Mouse (Mus musculus): Measurements from ENCODE around the gene Nacad. TPM values are rescaled to one million over a fixed set of nuclear protein-coding genes. Genes with fewer than 3 reads are reported as not detected.

Nacad gene
- polyA plus RNA-seq, 1 experiment from 2014 or later = 78.2 TPM

DNA sequence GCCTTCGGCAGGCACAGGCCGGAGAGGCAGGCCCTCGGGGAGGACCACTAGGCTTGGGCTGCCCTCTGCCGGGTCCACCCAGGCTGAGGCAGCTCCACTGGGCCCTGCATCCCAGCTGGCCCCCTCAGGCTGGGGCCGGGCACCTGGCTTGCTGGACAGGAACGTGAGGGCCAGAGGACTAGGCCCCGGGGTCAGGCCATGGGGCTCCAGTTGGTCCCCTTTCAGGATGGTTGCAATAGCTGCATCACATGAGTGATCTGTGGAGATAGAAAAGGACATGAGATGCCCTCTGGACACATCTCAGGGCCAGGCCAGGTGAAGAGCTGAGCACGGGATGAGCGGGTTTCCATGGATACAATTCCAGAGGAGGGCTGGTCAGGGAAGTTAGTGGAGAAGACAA lies 3.2 kb downstream of the Nacad start:
- H3K27ac ChIP-seq (replicated peaks) = 0 out of 2 replicates have a peak overlapping the region, but pooled peaks have one; percentile 9
- no peaks in the 10 kb centered on the region for H3K27me3 ChIP-seq (replicated peaks)
- H3K4me2 ChIP-seq = peak overlapping the region; percentile 89
- 79% methylated on average over 9 of the region's 9 CpGs for WGBS
- H3K4me1 ChIP-seq = peaks cover 93% of the 10 kb centered on the region
- H3K9ac ChIP-seq (replicated peaks) = 0 out of 2 replicates have a peak overlapping the region, but pooled peaks have one; percentile 17
- no peaks in the 10 kb centered on the region for H3K9me3 ChIP-seq (replicated peaks)
- no peak overlapping the region for H3K4me3 ChIP-seq (replicated peaks)
- H3K36me3 ChIP-seq = peaks cover 29% of the 10 kb centered on the region
- ATAC-seq (ENCODE audit: low FRiP score) = no peak

DNA sequence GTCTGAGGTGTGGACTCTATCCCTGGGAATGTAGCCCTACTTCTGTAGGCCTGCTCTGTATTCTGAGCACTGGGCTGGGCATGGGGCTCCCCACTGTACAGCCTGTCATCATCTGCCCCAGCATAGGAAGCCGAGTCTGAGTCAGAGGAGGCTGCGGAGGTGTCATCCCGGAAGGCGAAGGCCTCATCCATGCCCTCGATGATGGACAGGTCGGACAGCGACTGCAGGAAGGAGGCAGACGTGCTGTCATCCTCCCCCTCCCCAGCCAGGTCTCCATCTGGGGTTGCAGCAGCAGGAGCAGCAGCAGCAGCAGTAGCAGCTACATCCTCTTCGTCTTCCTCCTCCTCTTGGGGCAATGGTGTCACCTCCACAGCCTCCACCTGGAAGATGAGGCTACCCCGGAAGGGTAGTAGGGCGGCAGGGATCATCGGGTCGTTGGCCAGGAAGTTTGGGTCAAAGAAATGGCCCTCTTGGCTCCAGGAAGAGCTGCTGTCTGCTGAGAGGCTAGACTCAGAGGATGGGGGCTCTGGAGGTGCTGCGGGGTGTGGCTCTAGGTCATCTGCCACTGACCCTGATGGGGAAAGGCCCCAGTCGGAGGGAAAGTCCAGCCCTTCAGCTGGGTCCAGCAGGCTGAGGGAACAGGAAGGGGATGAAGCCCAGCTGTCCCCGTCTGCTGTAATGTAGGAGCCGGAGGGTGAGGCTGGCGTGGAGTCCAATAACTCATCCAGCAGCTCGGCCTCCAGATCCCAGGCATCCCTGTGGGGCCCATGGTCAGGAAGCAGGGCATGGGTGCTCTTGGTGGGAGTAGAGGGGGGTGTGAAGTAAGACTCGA lies 4.0 kb downstream of the Nacad start:
- Histone ChIP-seq H3K27ac (replicated peaks) (0 out of 2 replicates have a peak overlapping the region, but pooled peaks have one; percentile 9), H3K9me3 (replicated peaks) (no peaks in the 10 kb centered on the region), H3K27me3 (replicated peaks) (no peaks in the 10 kb centered on the region), H3K4me2 (peak overlapping the region; percentile 89), H3K36me3 (peaks cover 37% of the 10 kb centered on the region), H3K9ac (replicated peaks) (no peak overlapping the region), H3K4me1 (peaks cover 91% of the 10 kb centered on the region), H3K4me3 (replicated peaks) (no peak overlapping the region)
- 79% methylated on average over 20 of the region's 20 CpGs for WGBS
- no peak for ATAC-seq (ENCODE audit: low FRiP score)

DNA sequence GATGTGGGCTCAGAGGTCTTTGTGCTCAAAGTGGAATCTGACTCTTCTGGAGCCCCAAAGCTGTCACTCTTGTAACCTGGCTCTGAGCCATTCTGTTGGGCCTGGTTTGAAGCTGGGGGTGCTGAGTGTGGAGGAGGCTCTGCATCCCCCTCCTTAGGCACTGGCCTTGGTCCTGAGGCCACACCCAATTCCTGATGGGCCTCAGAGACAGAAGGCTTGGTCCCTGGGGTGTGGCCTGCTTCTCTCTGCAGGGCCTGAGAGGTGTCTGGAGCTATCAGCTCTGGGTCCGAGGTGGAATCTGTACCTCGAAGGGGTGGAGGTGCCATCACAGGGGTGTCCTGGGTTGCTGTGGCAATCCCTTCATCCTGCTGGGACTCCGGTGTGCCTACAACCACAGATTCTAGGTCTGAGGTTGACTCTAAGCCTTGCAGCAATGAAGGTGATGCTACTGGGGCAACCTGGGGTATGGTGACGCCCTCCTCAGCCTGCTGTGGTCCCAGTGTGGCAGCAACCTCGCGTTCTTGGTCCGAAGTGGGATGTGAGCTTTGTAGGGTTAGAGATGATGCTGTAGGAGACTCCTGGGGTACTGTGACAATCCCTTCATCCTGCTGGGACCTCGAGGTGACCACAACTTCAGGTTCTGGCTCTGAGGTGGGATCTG lies 5.4 kb downstream of the Nacad start:
- H3K4me3 ChIP-seq (replicated peaks) = no peak overlapping the region
- H3K9me3 ChIP-seq (replicated peaks) = no peaks in the 10 kb centered on the region
- peaks cover 79% of the 10 kb centered on the region for H3K4me1 ChIP-seq
- no peak overlapping the region for H3K9ac ChIP-seq (replicated peaks)
- H3K4me2 ChIP-seq = no peak overlapping the region
- no peaks in the 10 kb centered on the region for H3K27me3 ChIP-seq (replicated peaks)
- ATAC-seq (ENCODE audit: low FRiP score) = no peak
- 88% methylated on average over 8 of the region's 8 CpGs for WGBS
- peak overlapping the region; percentile 81; the same call in 1 of the 2 replicates for H3K27ac ChIP-seq (replicated peaks)
- H3K36me3 ChIP-seq = peaks cover 51% of the 10 kb centered on the region

DNA sequence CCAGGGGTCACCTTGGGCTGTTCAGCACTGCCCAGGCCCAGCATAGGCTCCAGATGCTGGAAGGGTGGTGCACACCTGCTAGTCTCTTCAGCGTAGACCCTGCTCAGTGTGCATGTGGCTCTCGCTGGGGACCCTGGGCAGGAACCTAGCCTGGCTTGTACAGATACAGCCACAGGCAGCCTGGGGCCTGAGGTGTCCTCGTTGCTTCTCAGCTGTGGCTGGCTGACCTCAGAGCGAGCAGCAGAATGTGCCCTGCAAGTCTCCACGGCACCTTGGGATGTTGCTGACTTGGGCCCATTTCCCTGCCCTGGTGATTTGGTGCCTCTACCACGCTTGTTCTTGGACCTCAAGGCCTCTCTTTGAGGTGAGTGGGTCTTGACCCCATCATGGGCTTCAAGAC lies 6.0 kb downstream of the Nacad start:
- Histone ChIP-seq H3K9ac (replicated peaks) (peak overlapping the region; percentile 40; the same call in 1 of the 2 replicates), H3K36me3 (peaks cover 56% of the 10 kb centered on the region), H3K4me3 (replicated peaks) (0 out of 2 replicates have a peak overlapping the region, but pooled peaks have one; percentile 22), H3K9me3 (replicated peaks) (no peaks in the 10 kb centered on the region), H3K27ac (replicated peaks) (peak overlapping the region; percentile 81), H3K4me1 (peaks cover 74% of the 10 kb centered on the region), H3K27me3 (replicated peaks) (no peaks in the 10 kb centered on the region), H3K4me2 (peak overlapping the region; percentile 54)
- WGBS = 81% methylated on average over 6 of the region's 6 CpGs
- peak; percentile 13; the same call in 1 of the 2 replicates for ATAC-seq (ENCODE audit: low FRiP score)

DNA sequence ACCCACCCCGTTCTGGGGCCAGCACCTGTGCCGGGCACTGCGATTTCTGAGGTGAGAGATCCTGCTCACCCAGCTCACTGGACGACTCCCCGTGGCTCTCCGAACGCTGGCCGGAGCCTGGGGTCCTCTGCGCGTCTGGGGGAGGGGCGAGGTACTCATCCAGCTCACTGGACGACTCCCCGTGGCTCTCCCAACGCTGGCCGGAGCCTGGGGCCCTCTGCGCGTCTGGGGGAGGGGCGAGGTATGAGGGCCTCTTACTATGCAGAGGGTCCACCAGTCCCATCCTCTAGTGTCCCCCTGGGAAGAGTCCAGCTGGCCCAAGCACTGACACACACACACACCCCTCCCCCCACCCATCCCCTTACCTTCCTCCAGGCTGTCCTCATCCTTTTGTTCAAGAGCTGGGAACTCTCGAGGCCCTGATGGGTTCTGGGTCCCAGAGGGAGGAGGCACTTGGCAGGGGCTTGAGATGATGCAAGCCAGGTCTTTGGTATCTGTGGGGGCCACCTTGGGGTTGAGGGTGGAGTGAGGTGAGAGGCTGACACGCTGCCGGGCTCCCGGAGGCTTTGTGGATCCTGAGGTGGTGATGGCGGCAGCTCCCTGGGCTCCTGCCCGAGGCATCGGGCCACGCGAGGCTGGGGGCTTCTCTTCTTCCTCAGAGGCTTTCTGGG lies 6.7 kb downstream of the Nacad start:
- ATAC-seq (ENCODE audit: low FRiP score) = peak; percentile 29; the same call in 1 of the 2 replicates
- Histone ChIP-seq H3K9ac (replicated peaks) (peak overlapping the region; percentile 40), H3K9me3 (replicated peaks) (no peaks in the 10 kb centered on the region), H3K27me3 (replicated peaks) (no peaks in the 10 kb centered on the region), H3K4me2 (peak overlapping the region; percentile 54), H3K36me3 (peaks cover 62% of the 10 kb centered on the region), H3K4me3 (replicated peaks) (peak overlapping the region; percentile 22; the same call in 1 of the 2 replicates), H3K27ac (replicated peaks) (peak overlapping the region; percentile 81), H3K4me1 (peaks cover 67% of the 10 kb centered on the region)
- 11% methylated on average over 27 of the region's 27 CpGs for WGBS

DNA sequence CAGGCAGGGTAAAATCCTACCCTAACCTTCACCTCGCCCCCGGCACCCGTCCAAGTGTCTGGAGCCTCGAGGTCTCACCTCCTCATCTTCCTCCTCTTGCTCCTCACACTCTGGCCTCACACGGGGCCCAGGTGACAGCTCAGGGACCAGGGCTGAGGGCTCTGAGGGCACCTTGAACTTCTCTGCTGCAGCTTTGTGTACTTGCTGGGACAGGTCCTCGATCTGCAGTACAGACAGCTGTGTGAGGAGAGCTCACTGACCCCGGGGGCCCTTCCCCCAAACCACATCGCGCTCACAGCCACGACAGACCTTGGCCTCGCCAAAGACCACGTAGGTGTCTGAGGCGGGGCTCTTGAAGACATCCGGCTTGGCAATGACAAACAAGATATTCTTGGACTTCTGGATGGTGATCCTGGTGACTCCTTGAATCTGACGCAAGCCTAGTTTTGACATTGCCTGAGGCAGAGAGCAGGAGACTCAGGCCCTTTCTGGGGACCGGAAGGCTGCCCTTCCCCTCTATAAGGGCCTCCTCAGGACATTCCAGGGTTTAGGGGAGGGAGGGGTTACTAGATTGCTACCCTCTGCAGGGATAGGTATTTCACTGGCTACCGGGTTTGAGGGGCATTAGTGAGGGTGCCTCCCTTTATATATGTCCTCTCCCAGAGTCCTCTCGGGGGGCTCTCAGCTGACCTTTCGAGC lies 7.5 kb downstream of the Nacad start:
- 0 out of 2 replicates have a peak, but pooled peaks have one; percentile 3 for ATAC-seq (ENCODE audit: low FRiP score)
- H3K4me3 ChIP-seq (replicated peaks) = 0 out of 2 replicates have a peak overlapping the region, but pooled peaks have one; percentile 22
- peak overlapping the region; percentile 54 for H3K4me2 ChIP-seq
- H3K4me1 ChIP-seq = peaks cover 59% of the 10 kb centered on the region
- peak overlapping the region; percentile 40 for H3K9ac ChIP-seq (replicated peaks)
- peaks cover 70% of the 10 kb centered on the region for H3K36me3 ChIP-seq
- no peaks in the 10 kb centered on the region for H3K9me3 ChIP-seq (replicated peaks)
- WGBS = 53% methylated on average over 19 of the region's 19 CpGs
- H3K27me3 ChIP-seq (replicated peaks) = no peaks in the 10 kb centered on the region
- peak overlapping the region; percentile 81 for H3K27ac ChIP-seq (replicated peaks)

DNA sequence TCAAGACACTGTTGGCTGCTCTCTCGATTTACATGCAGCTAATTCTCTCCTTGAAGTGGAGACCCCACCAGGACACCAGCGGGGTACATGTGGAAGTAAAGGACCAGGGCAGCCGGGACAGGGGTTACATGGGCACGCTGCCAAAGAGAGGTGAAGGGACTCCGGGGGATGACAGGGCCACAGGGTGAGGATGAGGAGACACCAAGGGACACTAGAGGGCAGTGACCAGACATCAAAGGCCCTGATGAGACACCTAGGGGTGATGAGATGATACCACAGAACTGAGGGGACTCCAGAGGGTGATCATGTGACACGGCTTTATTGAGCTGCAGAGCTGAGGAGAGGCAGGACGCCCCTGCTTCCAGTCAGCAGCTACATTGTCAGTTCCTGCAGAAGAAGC lies 8.3 kb downstream of the Nacad start:
- Histone ChIP-seq H3K9me3 (replicated peaks) (no peaks in the 10 kb centered on the region), H3K9ac (replicated peaks) (no peak overlapping the region), H3K4me1 (peaks cover 51% of the 10 kb centered on the region), H3K4me2 (no peak overlapping the region), H3K36me3 (peaks cover 77% of the 10 kb centered on the region), H3K27ac (replicated peaks) (peak overlapping the region; percentile 81), H3K27me3 (replicated peaks) (no peaks in the 10 kb centered on the region), H3K4me3 (replicated peaks) (no peak overlapping the region)
- ATAC-seq (ENCODE audit: low FRiP score) = peak; percentile 12; the same call in 1 of the 2 replicates
- WGBS = 59% methylated on average over 7 of the region's 7 CpGs

DNA sequence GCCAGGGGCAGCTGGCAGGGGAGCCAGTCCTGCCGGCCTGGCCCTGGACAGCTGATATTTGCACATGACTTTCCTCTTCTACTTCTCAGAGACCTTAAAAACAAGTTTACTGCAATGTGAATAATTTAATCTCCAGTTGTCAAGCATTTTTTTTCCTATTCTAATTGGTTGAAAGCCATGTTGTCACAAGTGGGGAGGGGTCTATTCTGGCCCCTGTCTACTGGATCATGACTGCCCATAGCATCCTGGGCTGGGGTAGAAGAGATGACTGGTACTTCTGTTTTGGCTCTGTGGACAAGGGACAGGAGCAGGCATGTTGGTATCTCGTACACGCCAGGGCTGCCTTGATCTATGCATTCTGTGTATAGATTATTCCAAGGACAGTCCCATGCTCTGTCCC lies 9.2 kb downstream of the Nacad start:
- Histone ChIP-seq H3K9me3 (replicated peaks) (no peaks in the 10 kb centered on the region), H3K27me3 (replicated peaks) (no peaks in the 10 kb centered on the region), H3K4me3 (replicated peaks) (no peak overlapping the region), H3K4me2 (no peak overlapping the region), H3K27ac (replicated peaks) (no peak overlapping the region; the same call in 1 of the 2 replicates), H3K9ac (replicated peaks) (no peak overlapping the region), H3K36me3 (peaks cover 77% of the 10 kb centered on the region), H3K4me1 (peaks cover 42% of the 10 kb centered on the region)
- WGBS = 86% methylated on average over 3 of the region's 3 CpGs
- ATAC-seq (ENCODE audit: low FRiP score) = no peak

DNA sequence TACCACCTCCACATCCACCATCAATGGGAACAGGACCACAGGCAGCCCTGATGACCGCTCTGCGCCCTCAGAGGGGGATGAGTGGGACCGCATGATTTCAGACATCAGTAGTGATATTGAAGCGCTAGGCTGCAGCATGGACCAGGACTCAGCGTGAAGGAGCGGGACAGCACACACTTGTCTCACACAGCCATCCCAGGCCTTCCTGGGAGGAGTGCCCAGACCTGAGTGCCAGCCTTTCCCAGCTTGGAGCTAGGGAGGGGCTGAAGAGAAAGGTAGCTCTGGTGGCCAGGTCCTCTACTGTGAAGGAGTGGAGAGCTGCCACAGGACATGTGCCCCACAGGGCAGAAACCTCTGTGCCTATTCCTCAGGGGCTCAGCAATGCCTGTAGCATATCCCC lies 9.6 kb downstream of the Nacad start:
- WGBS = 98% methylated on average over 6 of the region's 6 CpGs
- no peak for ATAC-seq (ENCODE audit: low FRiP score)
- H3K4me2 ChIP-seq = no peak overlapping the region
- peaks cover 77% of the 10 kb centered on the region for H3K36me3 ChIP-seq
- no peak overlapping the region for H3K9ac ChIP-seq (replicated peaks)
- no peak overlapping the region for H3K4me3 ChIP-seq (replicated peaks)
- H3K27ac ChIP-seq (replicated peaks) = no peak overlapping the region; the same call in 1 of the 2 replicates
- H3K9me3 ChIP-seq (replicated peaks) = no peaks in the 10 kb centered on the region
- no peaks in the 10 kb centered on the region for H3K27me3 ChIP-seq (replicated peaks)
- peaks cover 37% of the 10 kb centered on the region for H3K4me1 ChIP-seq

DNA sequence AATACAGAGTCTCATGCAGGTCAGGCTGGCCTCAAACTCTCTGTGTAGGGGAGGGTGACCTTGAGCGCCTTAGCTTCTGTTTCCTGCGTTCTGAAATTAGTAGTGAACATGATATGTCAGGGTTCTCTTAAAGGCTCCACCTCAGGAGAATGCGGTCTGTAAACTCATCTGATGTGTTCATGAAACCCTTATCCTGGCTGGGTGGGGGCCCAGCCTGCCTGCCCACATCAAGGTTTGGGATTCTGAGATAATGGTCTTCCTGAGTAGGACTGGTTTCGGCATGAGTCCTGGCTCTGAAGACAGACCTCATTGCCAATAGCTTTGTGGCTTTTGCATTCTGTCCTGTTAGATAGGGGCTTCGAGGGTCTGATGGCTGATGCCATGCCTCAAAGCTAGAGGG lies 10.5 kb downstream of the Nacad start:
- Histone ChIP-seq H3K9ac (replicated peaks) (no peak overlapping the region), H3K9me3 (replicated peaks) (no peaks in the 10 kb centered on the region), H3K27ac (replicated peaks) (0 out of 2 replicates have a peak overlapping the region, but pooled peaks have one; percentile 18), H3K4me1 (peaks cover 30% of the 10 kb centered on the region), H3K27me3 (replicated peaks) (no peaks in the 10 kb centered on the region), H3K36me3 (peaks cover 78% of the 10 kb centered on the region), H3K4me2 (no peak overlapping the region), H3K4me3 (replicated peaks) (no peak overlapping the region)
- no peak for ATAC-seq (ENCODE audit: low FRiP score)
- WGBS = 95% methylated on average over 5 of the region's 5 CpGs

DNA sequence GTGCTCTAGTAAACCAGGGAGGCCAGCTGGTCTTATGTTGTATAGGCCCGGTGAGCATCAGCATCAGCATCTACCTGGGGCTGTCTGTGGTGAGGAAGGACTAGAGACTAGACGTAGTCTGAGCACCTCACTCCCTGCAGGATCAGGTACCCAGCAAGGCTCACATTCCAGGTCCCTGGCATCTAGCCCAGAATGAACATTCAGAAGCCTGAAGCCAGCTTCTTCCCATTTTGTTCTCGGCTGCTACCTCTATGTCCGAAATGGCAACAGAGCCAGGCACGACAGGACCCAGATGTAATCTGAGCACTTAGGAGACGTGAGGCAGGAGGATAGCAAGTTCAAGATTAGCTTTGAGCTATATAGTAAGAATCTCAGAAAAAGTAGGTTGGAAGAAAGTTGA lies 11.0 kb downstream of the Nacad start:
- H3K4me1 ChIP-seq = peaks cover 25% of the 10 kb centered on the region
- H3K36me3 ChIP-seq = peaks cover 82% of the 10 kb centered on the region
- no peak for ATAC-seq (ENCODE audit: low FRiP score)
- WGBS = 93% methylated on average over 6 of the region's 6 CpGs
- no peak overlapping the region for H3K27ac ChIP-seq (replicated peaks)
- no peaks in the 10 kb centered on the region for H3K27me3 ChIP-seq (replicated peaks)
- no peak overlapping the region for H3K4me2 ChIP-seq
- H3K4me3 ChIP-seq (replicated peaks) = no peak overlapping the region
- H3K9ac ChIP-seq (replicated peaks) = no peak overlapping the region
- H3K9me3 ChIP-seq (replicated peaks) = no peaks in the 10 kb centered on the region
